ENCODE assay signal across 15 mouse cellular contexts in the genomic region with DNA sequence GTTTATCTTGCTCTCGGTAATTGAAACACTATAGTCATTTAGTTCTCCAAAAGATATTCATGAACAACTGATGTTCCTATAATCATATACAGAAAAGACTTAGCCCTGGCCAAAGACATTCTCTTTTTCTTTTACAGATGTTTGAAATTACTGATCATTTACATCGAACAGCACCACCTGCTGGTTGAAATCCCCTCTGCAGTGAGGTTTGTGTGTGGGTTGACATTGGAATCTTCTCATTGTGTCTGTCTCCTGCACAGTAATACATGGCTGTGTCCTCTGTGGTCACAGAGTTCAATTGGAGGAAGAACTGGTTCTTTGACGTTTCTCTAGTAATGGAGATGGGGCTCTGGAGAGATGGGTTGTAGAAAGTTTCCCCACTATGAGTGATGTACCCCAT.
DNase-seq lines count a peak whose midpoint lies in the region; ATAC-seq and TF ChIP-seq lines count a peak whose summit lies in the region.
"Had no signal": no experiment of that assay in that cellular context is flagged by ENCODE, and none has a peak within 500 bp of the region (broad histone marks: within the 10 kb centered on the region; RNA-seq: fewer than 3 reads in every experiment).

No protein-coding gene starts in this region.

- H3K9me3 ChIP-seq in hindbrain, embryonic 16.5 days (ENCODE audit: control insufficient read depth, low read length): peaks cover 12% of the 10 kb centered on the region
- H3K9me3 ChIP-seq: embryonic facial prominence, embryonic 15.5 days had no signal

- WGBS in thymus, adult 2 months: 44% methylated on average over 3 of the region's 3 CpGs
- WGBS in hindbrain, embryonic 16.5 days: 68% methylated on average over 3 of the region's 3 CpGs

- no peak for TF ChIP-seq POLR2A in thymus, adult 2 months (IDR thresholded peaks at IDR 0.05; ENCODE audit: control insufficient read depth, extremely low read depth, insufficient read depth, low read length, poor library complexity)

- TF ChIP-seq CTCF in thymus, adult 2 months (IDR thresholded peaks at IDR 0.05; ENCODE audit: borderline replicate concordance, control insufficient read depth, extremely low read depth, insufficient read depth, low read length, poor library complexity): no peak

- no peak overlapping the region for H3K4me3 ChIP-seq in thymus, adult 2 months (ENCODE audit: control insufficient read depth, insufficient read depth, low read length)
- H3K4me3 ChIP-seq in hindbrain, embryonic 16.5 days (ENCODE audit: low read length): no peak overlapping the region
- H3K4me3 ChIP-seq: embryonic facial prominence, embryonic 15.5 days had no signal

- no peaks in the 10 kb centered on the region for H3K27me3 ChIP-seq in thymus, adult 2 months (ENCODE audit: control insufficient read depth, insufficient read depth, low read length)
- no peaks in the 10 kb centered on the region for H3K27me3 ChIP-seq in hindbrain, embryonic 16.5 days (replicated peaks; ENCODE audit: control insufficient read depth, insufficient read depth, low read length)
- H3K27me3 ChIP-seq: embryonic facial prominence, embryonic 15.5 days had no signal

- H3K4me2 ChIP-seq in hindbrain, embryonic 16.5 days (ENCODE audit: low read length): no peak overlapping the region
- H3K4me2 ChIP-seq: embryonic facial prominence, embryonic 15.5 days had no signal

- DNase-seq in thymus, adult 2 months: peak; percentile 39
- DNase-seq in thymus, adult 18-20 months: no peak
- DNase-seq in T-cell, adult 2 months (ENCODE audit: low spot score): peak; percentile 4
- no peak for DNase-seq in layer of hippocampus, adult 9-11 months
- no peak for DNase-seq in layer of hippocampus, postnatal 25 days (ENCODE audit: extremely low spot score in 1 of 2, low spot score in 1 of 2)
- DNase-seq: cerebellum, postnatal 36 days; heart, postnatal 10 days; left cerebral cortex, postnatal 4 days; lung, adult 2 months; retina, postnatal 1 day had no signal

- no peak overlapping the region for H3K9ac ChIP-seq in hindbrain, embryonic 16.5 days (ENCODE audit: low read depth, low read length)
- H3K9ac ChIP-seq: embryonic facial prominence, embryonic 15.5 days had no signal

- no peaks in the 10 kb centered on the region for H3K36me3 ChIP-seq in thymus, adult 2 months (ENCODE audit: control insufficient read depth, insufficient read depth, low read length)
- H3K36me3 ChIP-seq in hindbrain, embryonic 16.5 days (ENCODE audit: control insufficient read depth, insufficient read depth, low read length): no peaks in the 10 kb centered on the region
- H3K36me3 ChIP-seq: embryonic facial prominence, embryonic 15.5 days had no signal

- peak; percentile 87 for ATAC-seq in megakaryocyte progenitor cell, adult 5-6 weeks (replicated peaks; ENCODE audit: poor library complexity)
- no peak for ATAC-seq in hindbrain, embryonic 16.5 days
- ATAC-seq: forebrain, embryonic 16.5 days; hindbrain, postnatal 0 days had no signal

- H3K4me1 ChIP-seq in thymus, adult 2 months (replicated peaks; ENCODE audit: control insufficient read depth, insufficient read depth, low read length): no peaks in the 10 kb centered on the region
- H3K4me1 ChIP-seq in hindbrain, embryonic 16.5 days (ENCODE audit: control insufficient read depth, insufficient read depth, low read depth, low read length): no peaks in the 10 kb centered on the region
- H3K4me1 ChIP-seq: embryonic facial prominence, embryonic 15.5 days had no signal

- no peak overlapping the region for H3K27ac ChIP-seq in thymus, adult 2 months (ENCODE audit: control insufficient read depth, insufficient read depth, low read length)
- H3K27ac ChIP-seq in hindbrain, embryonic 16.5 days (ENCODE audit: low read depth, low read length): no peak overlapping the region
- H3K27ac ChIP-seq: embryonic facial prominence, embryonic 15.5 days; hindbrain, postnatal 0 days had no signal

Comparison
In these comparisons a context has a peak if more than half of its experiments do, and no peak if none do; other contexts are left out.
1. DNase-seq: peak in thymus, adult 2 months (single experiment) and T-cell, adult 2 months (single experiment); none in thymus, adult 18-20 months (0 of 2), layer of hippocampus, adult 9-11 months (single experiment) and layer of hippocampus, postnatal 25 days (0 of 2).